Mouse (Mus musculus) kidney, embryonic 16.5 days (tissue): Measurements from ENCODE around the gene Bicc1. TPM values are rescaled to one million over a fixed set of nuclear protein-coding genes. Genes with fewer than 3 reads are reported as not detected.
A peak's percentile ranks its signal among the peaks of the same experiment; 100 is the strongest.

ENCODE experiments used
- ATAC-seq: fragments of 200-750 bp; cut with Nextera tagmentation; 2 replicates; pipeline ENCODE4 v1.8.0; 2017; ENCODE audit warnings: moderate TSS enrichment; ENCODE audit not compliant: low FRiP score, low TSS enrichment
- H3K27ac ChIP-seq: fragments of 300-500 bp; sonication (generic); 2 replicates; pipeline ENCODE4 v1.5.1; 2014; ENCODE audit warnings: low read length
- H3K27me3 ChIP-seq: fragments of 300-500 bp; sonication (generic); 2 replicates; pipeline ENCODE4 v1.6.1; 2014; ENCODE audit warnings: low read length, control low read depth, mixed read lengths; ENCODE audit not compliant: insufficient read depth
- H3K36me3 ChIP-seq: fragments of 300-500 bp; sonication (generic); 2 replicates; pipeline ENCODE4 v1.6.1; 2014; ENCODE audit warnings: low read length, control low read depth, mixed read lengths; ENCODE audit not compliant: insufficient read depth
- H3K4me1 ChIP-seq: fragments of 300-500 bp; sonication (generic); 2 replicates; pipeline ENCODE4 v1.6.1; 2014; ENCODE audit warnings: low read length, control low read depth, mixed read lengths; ENCODE audit not compliant: insufficient read depth
- H3K4me2 ChIP-seq: fragments of 300-500 bp; sonication (generic); replicated peaks from 2 replicates; pipeline ENCODE4 v1.6.1; 2014; ENCODE audit warnings: low read depth, low read length
- H3K4me3 ChIP-seq: fragments of 300-500 bp; sonication (generic); 2 replicates; pipeline ENCODE4 v1.5.1; 2014; ENCODE audit warnings: mild to moderate bottlenecking, low read length
- H3K9ac ChIP-seq: fragments of 300-500 bp; sonication (generic); replicated peaks from 2 replicates; pipeline ENCODE4 v1.6.1; 2014; ENCODE audit warnings: low read length
- H3K9me3 ChIP-seq: fragments of 300-500 bp; sonication (generic); 2 replicates; pipeline ENCODE4 v1.6.1; 2016; ENCODE audit warnings: low read length, control low read depth
- WGBS: fragments of 180-500 bp; shearing (Covaris S2); extraction: QIAGEN DNeasy Blood & Tissue Kit; methylation state at CpG from one replicate; pipeline ENCODE4 v1.1.7; 2014; 5-methylcytosine and 5-hydroxymethylcytosine counted together
- polyA plus RNA-seq: library from polyadenylated mRNA; unstranded; fragments of >200 nt; fragmentation: Nextera tagmentation; extraction: Ambion mirVana; gene quantifications from 2 replicates; pipeline ENCODE4 v1.2.1, GENCODE M21; 2015

Gene Bicc1
- polyA plus RNA-seq, 1 experiment from 2014 or later, result 48.0 TPM

GRCm38 (mm10) chr10:70901193-70901875 lies 258.2 kb downstream of the Bicc1 start:
- Histone ChIP-seq H3K27me3 (no peaks in the 10 kb centered on the region), H3K36me3 (no peaks in the 10 kb centered on the region), H3K4me1 (no peaks in the 10 kb centered on the region), H3K4me2 (no peak overlapping the region), H3K9me3 (no peaks in the 10 kb centered on the region), H3K27ac (no peak overlapping the region), H3K9ac (no peak overlapping the region), H3K4me3 (no peak overlapping the region)
- no peak for ATAC-seq
- WGBS, result 92% methylated on average over 11 of the region's 11 CpGs

- H3K4me1 ChIP-seq, result no peaks in the 10 kb centered on the region
- H3K27me3 ChIP-seq, result no peaks in the 10 kb centered on the region
- H3K9ac ChIP-seq, result no peak overlapping the region
- H3K4me2 ChIP-seq, result no peak overlapping the region
- no peak for ATAC-seq
- no peak overlapping the region for H3K27ac ChIP-seq
- H3K36me3 ChIP-seq, result no peaks in the 10 kb centered on the region
- no peaks in the 10 kb centered on the region for H3K9me3 ChIP-seq
- WGBS, result 85% methylated on average over 8 of the region's 8 CpGs
- H3K4me3 ChIP-seq, result no peak overlapping the region
These were observed 263.6 kb downstream of the Bicc1 start for GRCm38 (mm10) chr10:70895891-70896290.

GRCm38 (mm10) chr10:70878046-70878445 lies 281.5 kb downstream of the Bicc1 start:
- Histone ChIP-seq H3K27ac (no peak overlapping the region), H3K27me3 (no peaks in the 10 kb centered on the region), H3K4me3 (no peak overlapping the region), H3K4me1 (no peaks in the 10 kb centered on the region), H3K9me3 (no peaks in the 10 kb centered on the region), H3K36me3 (no peaks in the 10 kb centered on the region), H3K4me2 (no peak overlapping the region), H3K9ac (no peak overlapping the region)
- WGBS, result 26% methylated on average over 1 of the region's 1 CpGs
- no peak for ATAC-seq

DNA sequence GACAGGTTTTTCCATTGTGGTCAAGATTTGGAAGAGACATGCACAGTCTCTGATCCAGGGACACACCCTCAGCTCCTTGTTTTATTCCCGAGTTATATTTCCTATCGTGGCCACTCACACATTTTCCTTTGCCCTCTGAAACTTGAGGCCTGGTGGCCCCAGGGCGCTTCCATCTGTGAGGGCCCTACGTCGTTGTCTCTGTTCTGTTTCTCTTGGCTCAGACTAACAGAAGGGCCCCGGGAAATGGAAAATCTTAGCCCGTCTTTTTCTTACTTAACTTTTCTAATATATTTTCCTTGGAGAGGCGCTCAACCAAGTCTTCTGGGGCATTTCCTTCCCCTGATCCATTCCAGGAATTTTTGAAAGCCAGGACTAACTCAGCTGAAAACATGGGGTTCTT lies 281.9 kb downstream of the Bicc1 start:
- ATAC-seq, result no peak
- 51% methylated on average over 8 of the region's 8 CpGs for WGBS
- Histone ChIP-seq H3K4me3 (no peak overlapping the region), H3K36me3 (no peaks in the 10 kb centered on the region), H3K4me2 (no peak overlapping the region), H3K9ac (no peak overlapping the region), H3K27me3 (no peaks in the 10 kb centered on the region), H3K4me1 (no peaks in the 10 kb centered on the region), H3K27ac (no peak overlapping the region), H3K9me3 (no peaks in the 10 kb centered on the region)

GRCm38 (mm10) chr10:70876522-70876921 lies 283.0 kb downstream of the Bicc1 start:
- H3K27ac ChIP-seq, result no peak overlapping the region
- no peaks in the 10 kb centered on the region for H3K27me3 ChIP-seq
- no peaks in the 10 kb centered on the region for H3K4me1 ChIP-seq
- no peaks in the 10 kb centered on the region for H3K9me3 ChIP-seq
- no peak overlapping the region for H3K4me3 ChIP-seq
- no peaks in the 10 kb centered on the region for H3K36me3 ChIP-seq
- H3K4me2 ChIP-seq, result no peak overlapping the region
- no peak overlapping the region for H3K9ac ChIP-seq
- WGBS, result 90% methylated on average over 9 of the region's 9 CpGs
- ATAC-seq, result no peak

- Histone ChIP-seq H3K4me1 (no peaks in the 10 kb centered on the region), H3K36me3 (no peaks in the 10 kb centered on the region), H3K4me3 (no peak overlapping the region), H3K27ac (no peak overlapping the region), H3K9ac (no peak overlapping the region), H3K9me3 (no peaks in the 10 kb centered on the region), H3K27me3 (no peaks in the 10 kb centered on the region), H3K4me2 (no peak overlapping the region)
- no peak for ATAC-seq
- WGBS, result 72% methylated on average over 8 of the region's 8 CpGs
These were observed 283.4 kb downstream of the Bicc1 start for GRCm38 (mm10) chr10:70876119-70876518.

- 30% methylated on average over 12 of the region's 12 CpGs for WGBS
- no peaks in the 10 kb centered on the region for H3K4me1 ChIP-seq
These were observed 284.4 kb downstream of the Bicc1 start for GRCm38 (mm10) chr10:70874994-70875538.

More at GRCm38 (mm10) chr10:70874994-70875538, 284.4 kb downstream of the Bicc1 start:
- Histone ChIP-seq H3K9ac (no peak overlapping the region), H3K27me3 (no peaks in the 10 kb centered on the region), H3K4me2 (no peak overlapping the region; the same call in 1 of the 2 replicates), H3K27ac (no peak overlapping the region), H3K36me3 (no peaks in the 10 kb centered on the region), H3K4me3 (no peak overlapping the region), H3K9me3 (no peaks in the 10 kb centered on the region)
- peak; percentile 54; the same call in 1 of the 2 replicates for ATAC-seq

Other genes starting within 250 kb of the Bicc1 start
- gene Tfam, start 78.6 kb upstream of the Bicc1 start, polyA plus RNA-seq, result 84.6 and 89.5 TPM in 2 replicates
- gene Ube2d1, start 125.6 kb upstream of the Bicc1 start, polyA plus RNA-seq, result 54.3 and 66.1 TPM in 2 replicates
- 137 and 139 TPM in 2 replicates for gene Cisd1, start 185.3 kb upstream of the Bicc1 start, polyA plus RNA-seq
- 15.6 and 16.1 TPM in 2 replicates for gene Ipmk, start 188.1 kb upstream of the Bicc1 start, polyA plus RNA-seq